Mouse (Mus musculus) thymus, adult 2 months (tissue): ENCODE measurements at regions not wholly inside any gene's neighbourhood (a gene's known extent, or its start where the extent isn't known, plus 50 kb on each side); places are given as distances from the start of the nearest gene placed in this dataset.

ENCODE experiments used
- DNase-seq: peaks from one replicate; pipeline ENCODE4 v3.0.0; 2021
- H3K27ac ChIP-seq: fragments of 200-500 bp; 2 replicates; pipeline ENCODE4 v1.5.1; 2012; ENCODE audit warnings: low read length, control low read depth; ENCODE audit not compliant: control insufficient read depth, insufficient read depth
- H3K27me3 ChIP-seq: fragments of 200-500 bp; 2 replicates; pipeline ENCODE4 v1.6.1; 2012; ENCODE audit warnings: mild to moderate bottlenecking, low read length, moderate library complexity, mixed read lengths; ENCODE audit not compliant: control insufficient read depth, insufficient read depth
- H3K36me3 ChIP-seq: fragments of 200-500 bp; 2 replicates; pipeline ENCODE4 v1.6.1; 2012; ENCODE audit warnings: mild to moderate bottlenecking, low read length, moderate library complexity; ENCODE audit not compliant: control insufficient read depth, insufficient read depth
- H3K4me1 ChIP-seq: fragments of 200-500 bp; replicated peaks from 2 replicates; pipeline ENCODE4 v1.6.1; 2012; ENCODE audit warnings: low read length; ENCODE audit not compliant: control insufficient read depth, insufficient read depth
- H3K4me3 ChIP-seq: fragments of 200-500 bp; 2 replicates; pipeline ENCODE4 v1.5.1; 2012; ENCODE audit warnings: mild to moderate bottlenecking, low read length, control low read depth, moderate library complexity; ENCODE audit not compliant: control insufficient read depth, insufficient read depth
- CTCF ChIP-seq: fragments of 200-500 bp; IDR thresholded peaks from 2 replicates; pipeline ENCODE4 v1.5.1; 2012; ENCODE audit warnings: mild to moderate bottlenecking, control low read depth, low read length, moderate library complexity, borderline replicate concordance; ENCODE audit not compliant: control insufficient read depth, poor library complexity, insufficient read depth; ENCODE audit errors: extremely low read depth
- POLR2A ChIP-seq: fragments of 200-500 bp; IDR thresholded peaks from 2 replicates; pipeline ENCODE4 v1.6.1; 2012; ENCODE audit warnings: mild to moderate bottlenecking, low read length, control low read depth, moderate library complexity; ENCODE audit not compliant: control insufficient read depth, poor library complexity, insufficient read depth; ENCODE audit errors: extremely low read depth
- WGBS: fragments of 180-500 bp; shearing (Covaris S2); methylation state at CpG from one replicate; pipeline ENCODE4 v1.1.7; 2018; 5-methylcytosine and 5-hydroxymethylcytosine counted together

GRCm38 (mm10) chr13:71065568-71065967, 224.0 kb upstream of the Adamts16 start:
- no peak for TF ChIP-seq CTCF
- TF ChIP-seq POLR2A, result no peak
- H3K4me1 ChIP-seq, result no peaks in the 10 kb centered on the region
- DNase-seq, result no peak
- WGBS, result 82% methylated on average over 1 of the region's 1 CpGs
- no peaks in the 10 kb centered on the region for H3K36me3 ChIP-seq
- H3K27ac ChIP-seq, result no peak overlapping the region
- H3K4me3 ChIP-seq, result no peak overlapping the region
- H3K27me3 ChIP-seq, result no peaks in the 10 kb centered on the region

DNA sequence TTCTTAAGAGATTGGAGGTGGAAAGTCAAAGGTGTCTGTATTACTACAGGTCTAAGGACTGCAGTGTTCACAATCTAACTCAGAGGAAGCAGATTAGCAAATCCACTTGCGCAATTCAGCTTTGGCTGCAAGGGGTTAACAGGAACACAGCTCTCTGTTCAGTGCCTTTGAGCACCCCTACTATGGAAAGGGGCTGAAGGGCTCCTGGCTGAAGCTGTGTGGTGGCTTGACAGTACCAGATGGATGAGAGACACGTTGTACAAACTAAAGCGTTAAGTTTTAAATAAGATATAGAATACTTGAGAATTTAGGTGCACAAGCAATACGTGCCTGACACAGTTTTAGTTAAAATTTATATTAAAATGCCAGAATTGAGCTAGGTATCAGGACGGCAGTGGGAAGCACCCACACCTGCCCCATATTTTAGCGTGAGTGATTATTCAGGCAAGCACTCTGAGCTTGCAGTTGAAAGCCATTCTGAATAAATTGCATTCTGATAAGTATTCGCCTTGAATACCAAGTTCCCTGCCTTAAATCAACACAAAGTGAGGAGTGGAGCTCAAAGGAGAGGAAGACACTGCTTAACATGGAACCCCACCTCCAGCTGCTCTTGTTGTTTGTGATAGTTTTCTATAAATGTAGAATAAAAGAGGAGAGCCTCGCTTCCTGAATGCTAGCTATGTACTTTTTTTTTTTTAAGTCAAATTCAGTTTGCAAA, 223.1 kb upstream of the Adamts16 start:
- Histone ChIP-seq H3K36me3 (no peaks in the 10 kb centered on the region), H3K27ac (no peak overlapping the region), H3K27me3 (no peaks in the 10 kb centered on the region), H3K4me3 (no peak overlapping the region), H3K4me1 (no peaks in the 10 kb centered on the region)
- 80% methylated on average over 8 of the region's 8 CpGs for WGBS
- TF ChIP-seq POLR2A, result no peak
- no peak for DNase-seq

DNA sequence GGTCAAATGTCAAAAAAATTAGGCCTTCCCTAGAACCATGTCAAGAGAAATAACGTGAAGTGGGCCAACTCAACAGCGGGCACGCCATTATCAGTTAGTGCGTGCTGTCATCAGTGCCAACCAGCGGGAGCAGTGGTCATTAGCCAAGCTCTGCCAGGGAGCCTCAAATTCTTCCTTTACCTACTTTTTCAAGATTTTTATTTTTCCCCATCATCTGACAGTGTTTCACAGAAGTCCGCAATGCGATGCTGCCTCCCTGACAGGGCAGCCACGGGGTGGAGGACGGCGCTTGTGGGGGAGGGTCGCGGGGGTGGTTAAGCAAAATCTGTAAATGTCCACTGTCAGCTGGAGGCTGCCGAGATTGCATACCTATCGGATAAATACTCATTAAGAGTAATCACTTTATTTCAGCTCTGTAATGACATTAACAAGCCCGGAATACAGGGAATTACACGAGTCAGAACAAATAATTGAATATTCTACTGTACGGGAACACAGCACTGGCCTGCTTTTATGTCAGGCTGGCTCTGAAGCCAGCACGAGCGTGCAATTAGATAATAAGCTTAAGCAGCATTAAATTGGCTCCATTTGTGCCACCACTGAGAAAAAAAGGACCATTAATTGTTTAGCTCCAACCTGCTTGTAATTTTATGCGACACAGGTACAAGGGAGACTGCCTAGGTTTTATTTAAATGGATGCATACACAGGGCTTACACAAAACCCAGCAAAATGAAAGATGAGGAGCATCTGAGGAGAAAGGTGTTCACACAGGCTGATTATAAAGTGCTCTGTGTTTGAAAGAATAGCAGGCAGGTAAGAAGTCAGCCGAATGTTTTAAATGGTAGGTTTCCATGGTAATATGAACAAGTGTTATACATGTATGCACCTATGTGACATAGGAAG, 212.0 kb upstream of the Adamts16 start:
- Histone ChIP-seq H3K27me3 (no peaks in the 10 kb centered on the region), H3K27ac (no peak overlapping the region), H3K4me1 (no peaks in the 10 kb centered on the region), H3K36me3 (no peaks in the 10 kb centered on the region), H3K4me3 (no peak overlapping the region)
- no peak for TF ChIP-seq CTCF
- TF ChIP-seq POLR2A, result no peak
- 95% methylated on average over 21 of the region's 21 CpGs for WGBS
- no peak for DNase-seq

GRCm38 (mm10) chr13:71050646-71051045, 209.0 kb upstream of the Adamts16 start:
- 50% methylated on average over 13 of the region's 13 CpGs for WGBS
- TF ChIP-seq CTCF (no peak), POLR2A (no peak)

DNA sequence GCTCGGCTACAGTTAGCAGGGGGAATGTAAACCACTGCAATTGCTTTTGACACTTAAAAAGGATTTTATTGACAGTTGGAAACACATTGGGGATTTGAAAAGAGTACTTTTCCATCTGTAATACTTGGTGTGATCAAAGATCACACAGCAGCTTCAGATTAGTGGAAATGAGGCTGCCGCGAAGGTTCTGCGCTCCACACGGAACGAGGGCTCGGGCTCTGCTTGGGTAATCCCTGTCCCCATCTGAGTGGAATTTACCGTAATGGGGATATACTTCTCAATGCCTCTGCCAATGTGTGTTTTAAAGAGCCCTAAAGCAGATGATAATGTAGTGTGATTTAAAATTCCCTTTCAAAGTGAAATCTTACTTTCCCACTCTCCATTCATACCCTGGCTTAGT, 194.4 kb upstream of the Adamts16 start:
- Histone ChIP-seq H3K4me1 (no peaks in the 10 kb centered on the region), H3K36me3 (no peaks in the 10 kb centered on the region), H3K27ac (no peak overlapping the region), H3K27me3 (no peaks in the 10 kb centered on the region), H3K4me3 (no peak overlapping the region)
- no peak for DNase-seq
- TF ChIP-seq CTCF, result no peak
- no peak for TF ChIP-seq POLR2A
- WGBS, result 93% methylated on average over 8 of the region's 8 CpGs

More at GRCm38 (mm10) chr13:71050646-71051045, 209.0 kb upstream of the Adamts16 start:
- H3K27ac ChIP-seq, result no peak overlapping the region
- no peaks in the 10 kb centered on the region for H3K4me1 ChIP-seq
- no peak overlapping the region for H3K4me3 ChIP-seq
- DNase-seq, result no peak
- H3K36me3 ChIP-seq, result no peaks in the 10 kb centered on the region
- H3K27me3 ChIP-seq, result no peaks in the 10 kb centered on the region

DNA sequence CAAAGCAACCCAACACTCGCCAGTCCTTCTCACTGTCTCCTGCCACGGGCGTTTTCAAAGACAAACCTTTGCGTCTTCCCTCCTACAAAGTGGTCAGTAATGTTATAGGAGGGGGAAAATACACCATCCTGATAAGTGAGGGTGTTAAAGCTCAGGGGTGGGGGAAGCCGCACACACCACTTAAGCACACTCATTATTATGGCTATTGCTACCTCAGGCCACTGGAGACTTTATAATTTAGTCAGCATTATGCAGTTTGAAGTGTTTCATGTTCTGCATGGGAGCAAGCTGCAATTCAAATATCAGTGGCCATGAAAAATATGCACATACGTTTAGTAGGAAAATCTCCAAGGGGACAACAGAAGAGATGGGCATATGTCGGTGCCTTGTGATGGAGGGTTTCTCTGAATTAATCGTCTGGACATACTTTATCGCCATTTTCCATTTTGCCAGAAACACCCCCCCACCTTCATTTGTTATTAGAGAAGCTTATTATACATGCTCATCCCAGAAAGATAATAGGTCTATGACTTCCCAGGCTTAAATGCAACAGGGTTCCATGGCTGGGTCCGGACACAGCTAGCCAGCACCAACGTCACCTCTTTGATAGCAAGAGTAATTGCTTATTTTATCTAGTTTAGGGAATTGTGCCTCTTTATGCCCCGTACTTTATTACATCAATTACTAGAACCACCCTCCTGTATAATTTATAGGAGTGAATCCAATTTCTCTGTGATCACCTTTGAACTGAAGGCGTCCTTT, 193.5 kb upstream of the Adamts16 start:
- Histone ChIP-seq H3K4me1 (no peaks in the 10 kb centered on the region), H3K27ac (no peak overlapping the region), H3K36me3 (no peaks in the 10 kb centered on the region), H3K4me3 (no peak overlapping the region), H3K27me3 (no peaks in the 10 kb centered on the region)
- TF ChIP-seq POLR2A (no peak), CTCF (no peak)
- no peak for DNase-seq
- WGBS, result 90% methylated on average over 13 of the region's 13 CpGs
